Mouse (Mus musculus) kidney, adult 2 months (tissue): ENCODE data around the gene Col4a1. TPM values are rescaled to one million over a fixed set of nuclear protein-coding genes. Genes with fewer than 3 reads are reported as not detected.

Experiments used
- DNase-seq: peaks from one replicate; pipeline ENCODE4 v3.0.0; 2021
- H3K27ac ChIP-seq: fragments of 200-500 bp; 2 replicates; pipeline ENCODE4 v1.5.1; 2012; ENCODE audit warnings: low read depth, low read length, control low read depth, inconsistent platforms; ENCODE audit not compliant: insufficient read depth
- H3K27me3 ChIP-seq: fragments of 200-500 bp; replicated peaks from 2 replicates; pipeline ENCODE4 v1.6.1; 2012; ENCODE audit warnings: mild to moderate bottlenecking, moderate library complexity, low read length, inconsistent platforms; ENCODE audit not compliant: control insufficient read depth, insufficient read depth
- H3K36me3 ChIP-seq: fragments of 200-500 bp; 2 replicates; pipeline ENCODE4 v1.6.1; 2012; ENCODE audit warnings: mild to moderate bottlenecking, moderate library complexity, low read length, inconsistent platforms; ENCODE audit not compliant: control insufficient read depth, insufficient read depth
- H3K4me1 ChIP-seq: fragments of 200-500 bp; 2 replicates; pipeline ENCODE4 v1.6.1; 2011; ENCODE audit warnings: low read length; ENCODE audit not compliant: control insufficient read depth, insufficient read depth
- H3K4me3 ChIP-seq: fragments of 200-500 bp; 2 replicates; pipeline ENCODE4 v1.5.1; 2011; ENCODE audit warnings: mild to moderate bottlenecking, low read depth, low read length, control low read depth; ENCODE audit not compliant: insufficient read depth
- CTCF ChIP-seq: fragments of 200-500 bp; conservative IDR thresholded peaks from 2 replicates; pipeline ENCODE4 v1.5.1; 2011; ENCODE audit warnings: low read depth, mild to moderate bottlenecking, control low read depth, low read length, moderate library complexity, mixed read lengths; ENCODE audit not compliant: insufficient read depth, insufficient read length
- POLR2A ChIP-seq: fragments of 200-500 bp; IDR thresholded peaks from one replicate; pipeline ENCODE4 v1.6.1; 2011; ENCODE audit warnings: low read depth, low read length, control low read depth
- WGBS: fragments of 180-500 bp; shearing (Covaris S2); methylation state at CpG from one replicate; pipeline ENCODE4 v1.1.7; 2018; 5-methylcytosine and 5-hydroxymethylcytosine counted together
- polyA plus RNA-seq: library from polyadenylated mRNA; depleted of rRNA; stranded (reverse); fragments of >200 nt; gene quantifications from 2 replicates; pipeline ENCODE4 v1.2.3, GENCODE M21; 2012; rRNA removed

Col4a1 gene
- polyA plus RNA-seq = 216 and 304 TPM in 2 replicates

- Histone ChIP-seq H3K27me3 (no peaks in the 10 kb centered on the region), H3K27ac (peak within 1 kb of the TSS; percentile 85), H3K36me3 (no peaks in the 10 kb centered on the region), H3K4me3 (peak within 1 kb of the TSS; percentile 89), H3K4me1 (peaks cover 39% of the 10 kb centered on the region)
- WGBS = under 1% methylated on average over 85 of the region's 87 CpGs
- DNase-seq = peak; percentile 88
- no peak for TF ChIP-seq POLR2A
- no peak for TF ChIP-seq CTCF
Measured at GRCm38 (mm10) chr8:11312349-11313175, at the start of gene Col4a1, which contains the start of gene Col4a2. TSS of gene Col4a1 (minus strand) at chr8:11312826. TSS of gene Col4a2 (plus strand) at chr8:11312805.

- no peak for DNase-seq
- peak overlapping the region; percentile 48; the same call in 1 of the 2 replicates for H3K27ac ChIP-seq
- TF ChIP-seq CTCF = no peak
- no peak for TF ChIP-seq POLR2A
- no peaks in the 10 kb centered on the region for H3K36me3 ChIP-seq
- H3K4me3 ChIP-seq = no peak overlapping the region
- H3K27me3 ChIP-seq = no peaks in the 10 kb centered on the region
- peaks cover 33% of the 10 kb centered on the region for H3K4me1 ChIP-seq
- WGBS = 63% methylated on average over 9 of the region's 9 CpGs
Measured at GRCm38 (mm10) chr8:11361546-11362277, 49.1 kb upstream of the Col4a1 start.

- TF ChIP-seq POLR2A (no peak), CTCF (no peak)
- peaks cover 33% of the 10 kb centered on the region for H3K4me1 ChIP-seq
- DNase-seq = no peak
- no peaks in the 10 kb centered on the region for H3K36me3 ChIP-seq
- H3K27me3 ChIP-seq = no peaks in the 10 kb centered on the region
- no peak overlapping the region for H3K4me3 ChIP-seq
- WGBS = 86% methylated on average over 5 of the region's 5 CpGs
- no peak overlapping the region for H3K27ac ChIP-seq
Measured at GRCm38 (mm10) chr8:11359846-11360245, 47.2 kb upstream of the Col4a1 start.

GRCm38 (mm10) chr8:11357921-11358436, 45.4 kb upstream of the Col4a1 start:
- peaks cover 33% of the 10 kb centered on the region for H3K4me1 ChIP-seq
- TF ChIP-seq CTCF (no peak), POLR2A (no peak)
- H3K27ac ChIP-seq = 0 out of 2 replicates have a peak overlapping the region, but pooled peaks have one; percentile 5
- H3K4me3 ChIP-seq = no peak overlapping the region
- H3K36me3 ChIP-seq = no peaks in the 10 kb centered on the region
- H3K27me3 ChIP-seq = no peaks in the 10 kb centered on the region
- 30% methylated on average over 7 of the region's 7 CpGs for WGBS
- peak; percentile 63 for DNase-seq

- no peaks in the 10 kb centered on the region for H3K27me3 ChIP-seq
- no peaks in the 10 kb centered on the region for H3K36me3 ChIP-seq
- peaks cover 21% of the 10 kb centered on the region for H3K4me1 ChIP-seq
- no peak overlapping the region for H3K27ac ChIP-seq
- TF ChIP-seq POLR2A = no peak
- TF ChIP-seq CTCF = no peak
- WGBS = 64% methylated on average over 8 of the region's 8 CpGs
- no peak for DNase-seq
- H3K4me3 ChIP-seq = no peak overlapping the region
Measured at GRCm38 (mm10) chr8:11356776-11357175, 44.1 kb upstream of the Col4a1 start.

- H3K27ac ChIP-seq = no peak overlapping the region
- H3K4me1 ChIP-seq = peaks cover 17% of the 10 kb centered on the region
- H3K36me3 ChIP-seq = no peaks in the 10 kb centered on the region
- H3K27me3 ChIP-seq = no peaks in the 10 kb centered on the region
- no peak for TF ChIP-seq CTCF
- no peak for TF ChIP-seq POLR2A
- WGBS = 93% methylated on average over 3 of the region's 3 CpGs
- no peak overlapping the region for H3K4me3 ChIP-seq
- no peak for DNase-seq
Measured at GRCm38 (mm10) chr8:11355900-11356299, 43.3 kb upstream of the Col4a1 start.
